Mouse (Mus musculus) heart, adult 18-20 months (tissue): ENCODE measurements at regions not wholly inside any gene's neighbourhood (a gene's known extent, or its start where the extent isn't known, plus 50 kb on each side); places are given as distances from the start of the nearest gene placed in this dataset.
A peak's percentile ranks its signal among the peaks of the same experiment; 100 is the strongest.
"Not testable (repeated sequence)": the region's sequence is repeated elsewhere in the genome, so short reads cannot be mapped to it uniquely, and the experiment has no call there.

Experiments used
- DNase-seq, 2 experiments: peaks; one replicate each; pipeline ENCODE4 v3.0.0; 2021 to 2022; ENCODE audit warnings: mixed read lengths in 1 of 2

DNA sequence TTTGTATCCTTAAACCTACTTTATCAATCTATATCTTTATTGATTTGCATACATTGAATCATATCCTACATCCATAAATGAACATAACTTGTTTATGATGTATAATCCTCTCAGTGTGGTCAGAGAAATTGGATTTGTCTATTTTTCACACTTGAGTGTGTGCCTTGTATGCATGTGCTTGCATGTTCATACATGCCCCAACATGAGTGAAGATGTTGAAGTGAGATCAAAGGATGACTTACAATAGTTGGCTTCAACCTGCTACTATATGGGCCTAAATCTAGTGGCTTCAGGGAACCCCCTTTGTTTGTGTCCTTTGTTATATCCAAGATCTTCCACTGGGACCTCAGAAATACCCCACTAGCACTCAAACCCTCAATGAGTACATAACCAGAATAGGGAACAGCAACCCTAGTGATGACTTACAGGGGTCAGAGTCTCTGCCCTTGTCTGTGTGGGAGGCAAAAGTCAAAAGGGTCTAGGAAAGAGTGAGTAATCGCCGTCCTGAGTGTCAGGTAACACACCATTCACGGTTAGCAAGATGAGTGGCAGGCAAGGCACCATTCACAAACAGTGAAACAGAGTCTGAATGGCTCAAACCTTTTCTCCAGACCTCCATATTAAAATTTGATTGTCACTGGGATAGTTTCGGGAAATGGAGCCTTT is 236.3 kb downstream of the Lpin1 start:
- no peak for DNase-seq

DNA sequence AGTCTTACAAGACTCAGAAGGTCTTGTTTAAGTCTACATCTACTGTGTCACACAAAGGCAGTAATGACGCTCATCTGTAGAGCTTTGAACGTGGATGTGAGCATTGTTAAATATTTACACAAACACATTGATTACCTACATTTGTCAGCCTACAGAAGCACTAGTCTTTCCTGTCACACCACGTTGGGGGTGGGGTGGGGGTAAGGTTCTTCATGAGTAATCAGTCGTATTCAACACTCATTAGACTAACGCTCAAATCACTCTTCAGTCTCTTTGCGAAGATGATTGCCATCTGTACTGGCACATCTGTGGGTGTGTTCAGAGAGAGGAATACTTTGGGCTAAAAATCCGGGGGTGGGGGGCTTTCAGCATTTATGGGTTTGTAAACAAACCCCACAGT is 240.7 kb downstream of the Lpin1 start:
- no peak for DNase-seq

DNA sequence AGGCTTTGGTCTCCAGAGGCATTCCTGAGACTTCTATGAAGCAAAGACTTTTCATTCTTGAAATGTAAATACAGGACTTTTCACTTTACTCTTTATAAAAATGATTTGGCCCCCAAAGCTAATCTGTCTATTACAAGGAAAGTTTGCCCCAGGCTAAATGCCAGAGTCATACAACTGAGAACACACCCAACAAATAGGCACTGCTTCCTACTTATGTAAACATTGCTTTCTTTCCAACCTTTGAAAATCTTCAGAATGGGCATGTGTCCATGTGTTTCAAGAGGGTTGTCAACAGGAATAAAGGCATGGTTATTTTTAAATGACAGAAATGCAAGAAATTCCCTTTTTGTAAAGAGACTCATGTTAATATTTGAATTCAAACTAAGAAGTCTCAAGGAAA is 248.4 kb downstream of the Lpin1 start:
- no peak for DNase-seq

DNA sequence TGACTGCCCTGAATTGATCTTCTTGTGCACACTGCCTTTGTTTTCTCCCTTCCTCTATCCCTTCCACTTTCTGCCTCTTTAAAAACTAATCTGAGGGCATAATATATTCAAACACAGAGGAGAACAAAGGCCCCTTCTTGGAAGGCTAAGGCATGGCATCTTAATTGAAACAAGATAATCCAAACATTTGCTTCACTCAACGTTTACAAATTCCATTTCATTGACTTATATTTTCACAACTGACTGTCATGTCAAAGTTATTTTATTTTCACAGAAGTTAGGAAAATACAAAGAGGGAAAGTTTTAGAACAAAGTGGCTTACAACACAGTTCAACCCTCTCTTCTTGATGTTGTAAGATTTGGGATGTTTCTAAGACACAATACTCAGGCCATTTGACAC is 251.9 kb downstream of the Lpin1 start:
- no peak for DNase-seq

DNA sequence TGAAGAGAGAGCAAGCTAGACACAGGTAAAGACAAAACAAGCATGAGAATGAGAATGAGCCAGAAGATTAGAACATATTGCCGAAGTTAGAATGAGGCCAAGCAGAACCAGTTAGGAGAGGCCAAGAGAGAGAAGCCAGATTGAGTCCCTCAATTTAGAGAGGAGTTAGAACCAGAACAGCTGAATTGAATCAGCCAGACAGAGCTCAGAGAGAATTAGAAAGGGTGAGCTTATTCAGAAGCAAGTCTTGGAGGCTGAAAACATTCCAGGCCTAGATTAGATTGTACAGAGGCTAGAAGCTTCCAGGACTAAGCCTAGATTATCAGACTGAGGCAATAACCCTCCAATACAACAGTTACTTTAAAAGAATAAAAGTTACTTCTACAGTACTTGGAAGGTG is 256.1 kb downstream of the Lpin1 start:
- peak; percentile 10 to 30 for DNase-seq

DNA sequence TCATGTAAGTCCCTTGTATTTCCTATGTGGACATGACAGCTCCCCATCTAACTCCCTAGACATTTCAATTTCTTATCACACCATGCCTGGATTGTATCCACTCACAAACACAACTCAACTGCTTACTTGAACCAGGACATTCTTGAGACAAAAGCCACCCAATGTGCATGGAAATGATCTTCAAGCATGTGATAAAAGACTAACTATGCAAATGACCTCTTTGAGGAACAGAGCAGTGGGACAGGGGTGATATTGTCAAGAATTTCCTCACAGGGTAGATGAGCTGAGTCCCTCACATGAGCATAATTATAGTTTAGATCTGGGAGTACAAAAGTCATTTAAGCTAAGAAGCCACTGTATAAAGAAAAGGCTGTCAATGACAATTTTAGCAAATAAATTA is 259.0 kb downstream of the Lpin1 start:
- DNase-seq: no peak

DNA sequence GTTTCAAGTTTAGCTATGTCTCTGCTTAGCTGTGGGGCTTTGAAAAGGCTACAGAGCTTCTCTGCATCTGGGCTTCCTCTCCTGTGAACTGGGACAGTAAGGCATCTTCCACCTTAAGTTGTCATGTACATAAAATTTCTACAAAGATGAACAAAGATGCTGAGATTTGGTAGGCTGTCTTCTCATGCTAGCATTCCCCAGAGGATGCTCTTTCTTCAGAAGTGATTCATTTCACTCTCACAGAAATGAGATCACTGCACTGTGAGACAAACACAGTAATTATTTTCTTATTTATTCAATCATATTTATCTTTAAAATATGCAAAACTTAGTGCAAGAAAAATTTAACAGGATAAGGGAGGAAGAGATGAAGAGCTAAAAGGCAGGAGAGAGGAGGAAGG is 261.5 kb downstream of the Lpin1 start:
- DNase-seq: no peak

DNA sequence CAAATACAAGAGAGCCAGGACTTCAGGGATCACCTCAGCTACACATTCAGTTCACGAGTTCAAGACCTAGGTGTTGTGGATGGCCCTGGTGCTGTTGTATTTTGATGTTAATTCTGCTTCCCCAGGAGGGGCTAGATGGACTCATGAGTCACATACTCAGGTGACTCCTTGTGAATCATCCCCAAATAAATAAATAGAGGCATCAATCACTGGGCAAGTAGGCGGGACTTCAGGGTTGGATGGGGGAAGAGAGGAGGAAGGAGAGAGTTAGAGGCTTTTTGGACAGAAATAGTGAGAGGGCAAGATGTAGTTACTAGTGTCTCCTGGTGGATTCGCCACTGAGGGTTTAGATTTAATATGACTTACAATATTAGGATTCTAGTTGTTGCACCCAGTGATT is 266.7 kb downstream of the Lpin1 start:
- DNase-seq: no peak

DNA sequence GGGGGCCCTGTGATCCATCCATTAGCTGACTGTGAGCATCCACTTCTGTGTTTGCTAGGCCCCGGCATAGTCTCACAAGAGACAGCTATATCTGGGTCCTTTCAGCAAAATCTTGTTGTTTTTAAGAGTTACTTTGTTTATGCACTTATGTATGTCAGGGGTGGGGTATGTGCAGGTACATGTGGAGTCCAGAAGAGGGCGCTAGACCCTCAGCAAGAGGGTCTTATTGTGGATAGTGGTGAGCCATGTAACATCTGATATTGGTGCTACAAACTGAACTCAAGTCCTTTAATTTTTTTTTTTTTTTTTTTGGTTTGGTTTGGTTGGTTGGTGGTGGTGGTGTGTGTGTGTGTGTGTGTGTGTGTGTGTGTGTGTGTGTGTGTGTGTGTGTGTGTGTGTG is 268.7 kb downstream of the Lpin1 start:
- DNase-seq: not testable (repeated sequence)

DNA sequence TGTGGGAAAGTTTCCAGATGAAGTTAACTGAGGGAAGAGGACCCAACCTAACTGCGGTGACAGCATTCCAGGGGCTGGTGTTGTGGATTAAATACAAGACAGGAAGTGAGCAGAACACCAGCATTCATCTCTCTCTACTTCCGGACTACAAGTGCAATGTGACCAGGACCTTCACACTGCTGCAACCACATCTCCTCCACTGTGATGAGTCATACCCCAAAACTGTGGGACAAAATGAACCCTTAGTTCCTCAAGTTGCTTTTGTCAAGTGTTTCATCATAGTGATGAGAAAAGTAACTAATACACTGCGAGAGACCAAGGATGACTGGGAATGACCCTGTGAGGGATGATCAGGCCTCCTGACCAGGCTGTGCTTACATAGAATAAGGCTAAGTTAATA is 279.3 kb downstream of the Lpin1 start:
- DNase-seq: no peak

DNA sequence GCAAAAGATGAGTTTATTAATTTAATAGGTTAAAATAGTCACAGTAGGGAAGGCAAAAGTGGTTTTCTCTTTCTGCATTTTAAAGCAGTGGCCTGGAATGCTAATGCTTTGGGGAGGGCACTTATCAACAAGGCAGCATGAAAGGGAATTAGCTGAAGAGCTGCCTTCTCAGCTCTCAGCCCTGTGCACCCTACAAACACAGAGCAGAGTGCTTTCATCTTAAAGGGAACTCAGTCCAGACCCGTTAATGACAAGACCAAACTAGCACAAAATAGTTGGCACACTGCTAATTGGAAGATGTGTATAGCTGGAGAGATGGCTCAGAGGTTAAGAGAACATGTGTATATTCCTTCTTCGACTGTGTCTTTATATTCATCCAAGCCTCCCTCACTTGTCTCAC is 281.6 kb downstream of the Lpin1 start:
- no peak for DNase-seq

DNA sequence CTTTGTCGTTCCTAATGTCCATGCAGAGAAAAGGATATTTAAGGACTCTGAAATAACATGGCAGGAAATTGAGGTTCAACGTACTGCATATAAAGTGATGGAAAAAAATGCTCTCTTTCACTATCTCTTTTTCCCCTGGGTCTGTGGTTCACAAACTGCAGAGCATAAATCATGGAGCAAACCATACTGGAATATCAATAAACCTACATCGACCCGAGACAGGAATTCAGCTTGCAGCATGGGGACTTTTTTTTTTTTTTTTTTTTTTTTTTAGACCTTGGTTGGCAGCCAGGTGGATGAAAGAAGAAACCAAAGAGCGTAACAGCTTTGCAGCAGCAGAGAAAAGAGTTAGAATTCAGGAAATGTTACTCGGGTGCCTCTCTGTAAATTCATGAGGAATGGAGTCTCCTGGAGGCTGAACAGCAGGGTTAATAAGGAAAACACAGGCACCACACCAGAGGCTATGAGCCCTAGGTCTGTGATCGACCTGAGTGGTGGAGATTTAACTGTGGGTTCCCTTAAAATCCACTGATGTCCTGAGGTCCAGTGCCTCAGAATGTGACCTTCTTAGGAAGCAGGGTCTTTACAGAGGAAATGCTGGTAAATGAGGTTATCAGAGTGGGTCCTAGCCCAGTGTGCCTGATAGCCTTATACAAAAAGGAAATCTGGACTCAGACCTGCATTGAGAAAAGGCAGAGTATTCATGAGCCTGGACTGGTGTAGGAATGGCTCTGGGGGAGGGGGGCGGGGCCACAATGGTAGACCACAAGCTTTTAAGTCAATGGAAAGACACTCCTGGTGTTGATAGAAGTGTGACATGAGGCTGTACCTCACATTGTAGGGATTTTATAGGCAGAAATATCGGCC is 290.0 kb downstream of the Lpin1 start:
- DNase-seq: no peak

DNA sequence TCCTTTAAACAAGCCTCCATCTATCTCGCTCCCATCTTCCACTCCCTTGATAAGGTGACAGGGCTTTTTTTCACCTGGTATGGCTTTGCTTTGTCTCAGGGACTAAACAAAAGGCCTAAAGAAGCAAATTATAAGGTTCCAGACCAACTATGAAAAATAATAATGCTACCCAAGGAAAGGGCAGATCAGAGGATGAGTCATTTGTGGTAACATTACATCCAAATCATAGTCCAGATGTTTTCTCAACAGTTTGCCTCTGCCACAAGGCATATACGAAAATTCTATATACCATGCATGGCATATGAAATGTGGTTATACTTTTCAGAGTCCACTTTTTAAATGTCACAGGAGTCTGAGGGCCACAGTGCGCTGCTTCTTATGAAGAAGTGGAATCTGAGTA is 302.7 kb downstream of the Lpin1 start:
- DNase-seq: no peak

DNA sequence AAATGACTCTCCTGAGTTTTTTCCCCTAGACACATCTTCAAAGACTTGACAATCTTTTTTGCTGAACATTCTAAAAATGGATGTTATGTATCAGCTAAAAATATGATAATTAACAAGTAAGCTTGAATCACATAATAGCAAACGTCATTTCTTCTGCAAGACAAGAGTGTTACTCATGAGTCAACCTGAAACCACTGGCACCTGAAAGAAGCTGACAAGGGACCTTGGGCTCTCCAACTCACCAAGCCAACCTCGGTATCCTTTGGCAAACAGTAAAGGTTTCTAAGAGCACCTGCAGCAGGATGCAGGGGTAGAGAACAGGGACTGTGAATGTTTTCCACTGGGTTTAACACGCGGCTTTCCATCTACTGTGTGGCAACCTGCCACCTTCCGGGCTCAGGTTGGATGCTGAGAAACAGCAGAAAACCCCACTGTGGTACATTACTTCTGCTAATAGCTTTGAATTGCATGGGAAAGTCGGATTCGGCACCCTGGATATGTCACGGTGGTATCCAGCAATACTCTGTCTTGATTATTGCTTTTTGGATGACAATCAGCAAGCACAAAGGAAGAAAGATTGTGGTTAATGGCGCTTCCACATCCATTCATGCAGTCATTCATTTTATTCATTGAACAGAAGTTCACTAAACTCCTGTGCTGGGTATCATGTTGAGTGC is 305.9 kb downstream of the Lpin1 start:
- DNase-seq: no peak

DNA sequence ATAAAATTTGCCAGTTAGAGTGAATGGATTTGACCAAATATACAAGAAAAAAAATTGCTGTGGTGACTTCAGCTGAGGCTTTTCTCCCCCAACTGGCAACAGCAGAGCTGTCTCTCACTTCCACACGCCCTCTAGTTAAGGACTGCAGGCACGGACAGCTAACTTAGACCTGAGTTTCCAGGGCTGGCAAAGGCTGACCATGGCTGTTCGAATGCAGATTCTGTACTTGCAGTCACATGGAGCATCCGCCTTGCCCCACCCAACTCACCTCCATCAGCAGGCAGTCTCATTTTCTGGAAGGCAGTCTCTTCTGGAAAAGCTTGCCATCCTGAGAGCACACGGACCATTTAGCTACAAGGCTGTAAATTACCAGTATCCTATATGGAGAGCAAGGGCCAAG is 325.7 kb downstream of the Lpin1 start:
- DNase-seq: no peak

DNA sequence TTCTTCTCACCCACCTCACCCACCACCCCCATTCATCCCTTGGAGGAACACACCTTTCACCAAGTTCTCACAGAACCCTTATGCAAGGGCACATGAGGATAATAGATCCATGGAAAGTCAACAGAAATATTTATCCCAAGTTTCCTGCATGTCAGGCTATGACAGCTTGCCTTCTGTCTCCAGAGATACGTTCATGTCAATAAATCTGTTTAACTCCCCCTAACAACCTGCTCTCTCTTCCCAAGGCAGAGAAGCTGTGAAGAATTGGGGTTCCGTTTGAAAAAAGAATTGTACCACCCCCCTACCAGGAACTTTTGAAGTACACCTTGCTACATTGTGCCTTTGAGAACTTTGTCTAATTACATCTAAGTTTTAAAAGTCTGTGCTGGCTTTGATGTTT is 331.6 kb downstream of the Lpin1 start:
- no peak for DNase-seq

DNA sequence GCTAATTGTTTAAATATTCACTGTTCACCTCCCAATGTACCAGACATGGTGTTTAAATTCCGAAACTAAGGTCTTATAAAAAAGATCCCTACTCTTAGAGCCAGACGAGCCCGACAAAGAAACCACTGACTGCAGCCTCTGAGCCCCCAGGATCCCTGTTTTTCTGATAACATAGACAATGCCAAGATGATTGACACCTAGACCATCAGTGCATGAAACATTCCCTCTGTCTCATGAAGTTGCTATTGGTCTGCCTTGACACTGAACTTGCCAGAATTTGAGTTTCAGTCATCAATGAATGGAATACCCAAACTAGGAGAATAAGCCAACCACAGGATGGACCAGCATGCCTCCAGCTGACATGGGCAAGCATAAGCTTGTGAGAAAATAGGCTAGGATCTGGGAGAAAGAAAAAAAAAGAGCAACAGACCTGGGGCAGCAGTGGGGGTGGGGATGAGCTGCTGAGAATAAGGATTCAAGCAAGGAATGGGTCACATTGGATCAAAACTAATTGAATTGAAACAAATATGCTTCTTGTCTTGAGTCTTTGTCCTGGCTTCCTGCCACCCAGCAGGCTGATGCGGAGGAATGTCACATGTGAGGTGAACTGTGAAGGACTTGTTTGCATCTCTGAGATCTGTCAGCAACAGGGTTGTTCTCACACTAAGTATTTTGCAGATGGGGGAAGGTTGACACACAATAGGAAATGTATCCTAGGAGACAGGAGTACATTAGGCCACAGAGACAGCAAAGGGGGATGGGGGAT is 333.0 kb downstream of the Lpin1 start:
- DNase-seq: no peak

DNA sequence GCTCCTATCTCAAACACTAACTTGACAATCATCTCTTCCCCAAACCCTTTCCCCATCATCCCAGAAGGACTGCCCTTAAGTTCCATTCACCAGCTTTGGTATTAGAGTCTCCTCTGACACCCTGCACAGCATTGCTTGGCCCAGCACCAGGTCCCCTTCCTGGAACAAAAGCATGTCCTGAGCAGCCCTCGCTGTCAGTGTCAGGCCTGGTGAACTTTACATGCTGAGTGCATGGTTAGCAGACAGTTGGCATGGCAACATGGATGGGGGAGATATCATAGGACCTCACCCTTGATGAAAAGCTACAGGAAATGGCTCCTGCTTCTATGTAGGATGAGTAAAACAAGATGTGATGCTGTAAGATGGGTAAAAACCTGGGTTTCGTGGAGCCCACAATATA is 333.6 kb downstream of the Lpin1 start:
- no peak for DNase-seq

DNA sequence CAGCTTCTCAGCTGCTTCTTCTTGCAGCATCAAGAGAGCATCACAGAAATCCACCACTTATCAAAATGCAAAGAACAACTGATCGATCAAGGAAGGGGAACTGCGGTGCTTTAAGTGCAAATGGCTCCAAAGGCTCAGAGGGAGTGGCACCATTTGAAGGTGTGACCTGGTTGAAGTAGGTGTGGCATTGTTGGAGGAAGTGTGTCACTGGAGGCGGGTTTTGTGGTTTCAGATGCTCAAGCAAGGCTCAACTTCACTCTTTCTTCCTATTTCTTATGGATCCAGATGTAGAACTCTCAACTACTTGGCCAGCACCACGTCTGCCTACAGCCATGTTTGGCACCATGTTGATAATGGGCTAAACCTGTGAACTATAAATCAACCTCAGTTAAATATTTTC is 334.5 kb downstream of the Lpin1 start:
- no peak for DNase-seq

DNA sequence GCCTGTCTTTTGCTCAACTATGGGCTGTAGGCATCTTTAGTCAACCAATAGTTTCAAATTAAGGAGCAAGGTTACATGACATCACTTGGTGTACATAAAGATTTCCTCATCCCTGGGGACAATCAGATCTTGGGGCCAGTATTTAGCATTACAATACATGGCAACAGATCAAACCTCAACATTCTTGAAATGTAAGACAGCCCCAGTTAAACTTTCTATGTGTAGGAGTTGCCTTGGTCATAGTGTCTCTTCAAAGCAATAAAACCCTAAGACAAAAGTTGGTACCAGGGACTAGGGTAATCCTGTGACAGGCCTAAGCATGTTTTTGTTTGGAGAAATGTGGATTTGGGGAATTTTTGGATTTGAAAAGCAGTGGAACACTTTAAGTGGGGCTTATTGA is 338.3 kb downstream of the Lpin1 start:
- DNase-seq: no peak

DNA sequence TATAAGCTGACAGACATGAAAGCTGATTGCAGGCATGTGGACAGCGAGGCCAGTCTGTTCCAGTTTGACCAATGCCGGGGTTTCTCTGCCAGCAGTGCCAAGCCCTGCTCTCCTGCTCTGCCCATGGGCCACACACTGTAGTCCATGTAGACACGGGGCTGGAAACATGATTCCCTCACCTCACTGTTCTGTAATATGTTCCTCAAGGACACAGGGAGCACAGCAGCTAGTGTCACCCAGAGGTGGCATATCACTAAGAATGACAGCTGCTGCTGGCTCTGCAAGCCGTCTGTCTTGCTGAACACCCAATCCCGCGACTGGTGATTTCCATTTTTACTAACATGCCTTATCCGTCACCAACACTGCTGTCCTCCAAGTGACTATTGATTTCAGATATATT is 339.9 kb downstream of the Lpin1 start:
- DNase-seq: peak; percentile 46 to 57

DNA sequence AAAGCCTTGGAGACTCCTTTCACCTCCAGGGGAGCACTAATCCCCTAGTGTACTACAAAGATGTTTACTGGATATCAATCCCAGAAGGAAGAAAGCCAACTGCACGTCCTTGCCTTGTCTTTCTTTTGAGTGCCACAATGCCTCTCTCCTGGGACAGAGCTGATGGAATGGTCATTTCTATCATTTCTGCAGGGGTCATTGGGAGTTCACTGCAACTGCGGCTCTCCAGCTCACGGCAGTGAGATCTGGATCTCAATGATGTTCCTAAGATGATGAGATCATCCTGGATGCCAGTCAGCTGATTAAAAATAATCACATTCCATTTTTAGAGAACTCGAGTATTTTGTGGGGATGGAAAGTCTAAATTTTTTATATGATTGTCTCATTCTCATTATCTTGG is 341.1 kb downstream of the Lpin1 start:
- no peak for DNase-seq
